Mouse (Mus musculus): ENCODE data around the gene Rpa3. TPM values are rescaled to one million over a fixed set of nuclear protein-coding genes. Genes with fewer than 3 reads are reported as not detected.
A peak's percentile ranks its signal among the peaks of the same experiment; 100 is the strongest.

The Rpa3 gene
- 102 and 115 TPM in 2 replicates for polyA plus RNA-seq (2015; fragmentation: Nextera tagmentation; extraction: Ambion mirVana)

GRCm38 (mm10) chr6:8259004-8259666 lies at the start of gene Rpa3, which contains the start of the genes Umad1 and Gm45062:
Gene Rpa3 (minus strand): TSS chr6:8259173.
Gene Umad1 (plus strand): TSS chr6:8259288.
Gene Gm45062 (plus strand): TSS chr6:8259450.
- ATAC-seq (replicated peaks) = peak; percentile 100
- peaks cover 2% of the 10 kb centered on the region for H3K36me3 ChIP-seq
- H3K4me3 ChIP-seq = peak within 1 kb of the TSS; percentile 65
- H3K4me1 ChIP-seq = peaks cover 21% of the 10 kb centered on the region
- no peaks in the 10 kb centered on the region for H3K27me3 ChIP-seq
- peak within 1 kb of the TSS; percentile 70 for H3K9ac ChIP-seq (replicated peaks)
- peak within 1 kb of the TSS; percentile 85 for H3K27ac ChIP-seq (replicated peaks)
- under 1% methylated on average over 64 of the region's 64 CpGs for WGBS
- H3K9me3 ChIP-seq = no peaks in the 10 kb centered on the region
- peak within 1 kb of the TSS; percentile 91 for H3K4me2 ChIP-seq (replicated peaks)

GRCm38 (mm10) chr6:8307878-8308775 lies 49.2 kb upstream of the Rpa3 start:
- no peaks in the 10 kb centered on the region for H3K9me3 ChIP-seq
- H3K9ac ChIP-seq (replicated peaks) = no peak overlapping the region
- H3K4me3 ChIP-seq = no peak overlapping the region
- ATAC-seq (replicated peaks) = peak; percentile 77
- H3K27me3 ChIP-seq = no peaks in the 10 kb centered on the region
- H3K27ac ChIP-seq (replicated peaks) = 0 out of 2 replicates have a peak overlapping the region, but pooled peaks have one; percentile 12
- H3K4me1 ChIP-seq = peaks cover 8% of the 10 kb centered on the region; the same call in 1 of the 2 replicates
- no peaks in the 10 kb centered on the region for H3K36me3 ChIP-seq
- WGBS = 40% methylated on average over 6 of the region's 6 CpGs
- H3K4me2 ChIP-seq (replicated peaks) = no peak overlapping the region

- 44% methylated on average over 6 of the region's 6 CpGs for WGBS
- Histone ChIP-seq H3K27me3 (no peaks in the 10 kb centered on the region), H3K36me3 (no peaks in the 10 kb centered on the region), H3K9me3 (no peaks in the 10 kb centered on the region), H3K4me2 (replicated peaks) (no peak overlapping the region), H3K27ac (replicated peaks) (no peak overlapping the region), H3K9ac (replicated peaks) (no peak overlapping the region), H3K4me1 (peaks cover 3% of the 10 kb centered on the region), H3K4me3 (no peak overlapping the region)
- ATAC-seq (replicated peaks) = peak; percentile 75
Measured at GRCm38 (mm10) chr6:8299066-8299863, 40.3 kb upstream of the Rpa3 start.

GRCm38 (mm10) chr6:8294048-8294784 lies 35.2 kb upstream of the Rpa3 start:
- H3K27me3 ChIP-seq = no peaks in the 10 kb centered on the region
- peak overlapping the region; percentile 2 for H3K27ac ChIP-seq (replicated peaks)
- ATAC-seq (replicated peaks) = peak; percentile 90

GRCm38 (mm10) chr6:8288755-8289580 lies 30.0 kb upstream of the Rpa3 start:
- Histone ChIP-seq H3K9me3 (no peaks in the 10 kb centered on the region), H3K4me2 (replicated peaks) (no peak overlapping the region), H3K27me3 (no peaks in the 10 kb centered on the region), H3K36me3 (no peaks in the 10 kb centered on the region), H3K27ac (replicated peaks) (no peak overlapping the region), H3K9ac (replicated peaks) (no peak overlapping the region), H3K4me1 (peaks cover 4% of the 10 kb centered on the region), H3K4me3 (no peak overlapping the region)
- WGBS = 73% methylated on average over 4 of the region's 4 CpGs
- ATAC-seq (replicated peaks) = no peak

More at GRCm38 (mm10) chr6:8294048-8294784, 35.2 kb upstream of the Rpa3 start:
- no peak overlapping the region for H3K4me3 ChIP-seq
- H3K4me2 ChIP-seq (replicated peaks) = no peak overlapping the region
- WGBS = 30% methylated on average over 4 of the region's 4 CpGs
- peaks cover 10% of the 10 kb centered on the region for H3K4me1 ChIP-seq
- H3K36me3 ChIP-seq = no peaks in the 10 kb centered on the region
- no peaks in the 10 kb centered on the region for H3K9me3 ChIP-seq
- H3K9ac ChIP-seq (replicated peaks) = no peak overlapping the region

- no peaks in the 10 kb centered on the region for H3K27me3 ChIP-seq
Measured at GRCm38 (mm10) chr6:8286146-8286545, 27.2 kb upstream of the Rpa3 start.

GRCm38 (mm10) chr6:8285401-8285960 lies 26.5 kb upstream of the Rpa3 start:
- no peaks in the 10 kb centered on the region for H3K4me1 ChIP-seq
- H3K4me3 ChIP-seq = no peak overlapping the region
- no peak for ATAC-seq (replicated peaks)
- H3K9me3 ChIP-seq = no peaks in the 10 kb centered on the region
- no peak overlapping the region for H3K4me2 ChIP-seq (replicated peaks)
- H3K9ac ChIP-seq (replicated peaks) = no peak overlapping the region
- no peak overlapping the region for H3K27ac ChIP-seq (replicated peaks)
- 70% methylated on average over 3 of the region's 3 CpGs for WGBS
- H3K36me3 ChIP-seq = no peaks in the 10 kb centered on the region; the same call in 1 of the 2 replicates
- no peaks in the 10 kb centered on the region for H3K27me3 ChIP-seq

More at GRCm38 (mm10) chr6:8286146-8286545, 27.2 kb upstream of the Rpa3 start:
- Histone ChIP-seq H3K9ac (replicated peaks) (no peak overlapping the region), H3K27ac (replicated peaks) (no peak overlapping the region), H3K9me3 (no peaks in the 10 kb centered on the region), H3K4me1 (no peaks in the 10 kb centered on the region), H3K36me3 (no peaks in the 10 kb centered on the region; the same call in 1 of the 2 replicates), H3K4me3 (no peak overlapping the region), H3K4me2 (replicated peaks) (no peak overlapping the region)
- 100% methylated on average over 3 of the region's 3 CpGs for WGBS
- ATAC-seq (replicated peaks) = no peak

GRCm38 (mm10) chr6:8283255-8283654 lies 24.3 kb upstream of the Rpa3 start:
- no peak overlapping the region for H3K27ac ChIP-seq (replicated peaks)
- 73% methylated on average over 4 of the region's 4 CpGs for WGBS
- H3K4me1 ChIP-seq = no peaks in the 10 kb centered on the region
- H3K4me3 ChIP-seq = no peak overlapping the region
- no peaks in the 10 kb centered on the region for H3K27me3 ChIP-seq
- ATAC-seq (replicated peaks) = no peak
- H3K36me3 ChIP-seq = no peaks in the 10 kb centered on the region; the same call in 1 of the 2 replicates
- H3K4me2 ChIP-seq (replicated peaks) = no peak overlapping the region
- H3K9me3 ChIP-seq = no peaks in the 10 kb centered on the region
- H3K9ac ChIP-seq (replicated peaks) = no peak overlapping the region

- Histone ChIP-seq H3K9ac (replicated peaks) (no peak overlapping the region), H3K4me2 (replicated peaks) (no peak overlapping the region), H3K27ac (replicated peaks) (no peak overlapping the region), H3K36me3 (no peaks in the 10 kb centered on the region; the same call in 1 of the 2 replicates), H3K9me3 (no peaks in the 10 kb centered on the region), H3K4me3 (no peak overlapping the region), H3K4me1 (no peaks in the 10 kb centered on the region), H3K27me3 (no peaks in the 10 kb centered on the region)
- WGBS = 73% methylated on average over 5 of the region's 5 CpGs
- no peak for ATAC-seq (replicated peaks)
Measured at GRCm38 (mm10) chr6:8278426-8279002, 19.5 kb upstream of the Rpa3 start.

GRCm38 (mm10) chr6:8276431-8276830 lies 17.5 kb upstream of the Rpa3 start:
- Histone ChIP-seq H3K36me3 (no peaks in the 10 kb centered on the region; the same call in 1 of the 2 replicates), H3K27me3 (no peaks in the 10 kb centered on the region), H3K27ac (replicated peaks) (no peak overlapping the region), H3K4me1 (no peaks in the 10 kb centered on the region), H3K9ac (replicated peaks) (no peak overlapping the region), H3K4me2 (replicated peaks) (no peak overlapping the region), H3K9me3 (no peaks in the 10 kb centered on the region), H3K4me3 (no peak overlapping the region)
- WGBS = 86% methylated on average over 4 of the region's 4 CpGs
- no peak for ATAC-seq (replicated peaks)

All from forebrain, embryonic 15.5 days (tissue).